Mouse (Mus musculus) 3T3-L1 (cell line): ENCODE results near the gene Intu.

Experiments
- DNase-seq: peaks from one replicate; pipeline ENCODE4 v3.0.0-alpha.2; 2015; ENCODE audit warnings: low read depth, low spot score

The Intu gene

GRCm38 (mm10) chr3:40683171-40683570 is 152.1 kb downstream of the Intu start:
- DNase-seq: no peak

GRCm38 (mm10) chr3:40685855-40686515 is 154.9 kb downstream of the Intu start:
- peak; percentile 66 for DNase-seq

GRCm38 (mm10) chr3:40686836-40687235 is 155.8 kb downstream of the Intu start:
- DNase-seq: peak; percentile 73

GRCm38 (mm10) chr3:40687588-40687987 is 156.5 kb downstream of the Intu start:
- DNase-seq: peak; percentile 42

GRCm38 (mm10) chr3:40691566-40691965 is 160.5 kb downstream of the Intu start:
- no peak for DNase-seq

GRCm38 (mm10) chr3:40693435-40693834 is 162.3 kb downstream of the Intu start:
- no peak for DNase-seq

- no peak for DNase-seq
These were observed 162.9 kb downstream of the Intu start for GRCm38 (mm10) chr3:40693960-40694359.

- no peak for DNase-seq
These were observed 163.4 kb downstream of the Intu start for GRCm38 (mm10) chr3:40694438-40694837.

- no peak for DNase-seq
These were observed 164.1 kb downstream of the Intu start for GRCm38 (mm10) chr3:40695162-40695561.

GRCm38 (mm10) chr3:40698834-40699233 is 167.7 kb downstream of the Intu start:
- no peak for DNase-seq

GRCm38 (mm10) chr3:40704816-40705430 is 173.8 kb downstream of the Intu start:
- no peak for DNase-seq

GRCm38 (mm10) chr3:40708655-40709054 is 177.6 kb downstream of the Intu start, which contains the start of gene Slc25a31:
Slc25a31 (plus strand) TSS chr3:40708855.
- DNase-seq: no peak

- DNase-seq: no peak
These were observed 185.0 kb downstream of the Intu start for GRCm38 (mm10) chr3:40716056-40716455.

- DNase-seq: peak; percentile 6
These were observed 187.9 kb downstream of the Intu start for GRCm38 (mm10) chr3:40719022-40719421.

GRCm38 (mm10) chr3:40738381-40738912 is 207.4 kb downstream of the Intu start:
- DNase-seq: no peak

GRCm38 (mm10) chr3:40744024-40744835 is 213.1 kb downstream of the Intu start, which contains the start of gene Hspa4l:
Hspa4l (plus strand) TSS chr3:40744495.
- peak; percentile 38 for DNase-seq

GRCm38 (mm10) chr3:40744836-40745660 is 214.0 kb downstream of the Intu start:
- peak; percentile 84 for DNase-seq

- peak; percentile 88 for DNase-seq
These were observed 214.8 kb downstream of the Intu start for GRCm38 (mm10) chr3:40745661-40746547.
